Mouse (Mus musculus) CD4-positive, CD25-positive, alpha-beta regulatory T cell, adult 4 months (primary cell): ENCODE data around the gene Srgap1. TPM values are rescaled to one million over a fixed set of nuclear protein-coding genes. Genes with fewer than 3 reads are reported as not detected.
A peak's percentile ranks its signal among the peaks of the same experiment; 100 is the strongest.

ENCODE experiments used
- ATAC-seq: one replicate; pipeline ENCODE4 v1.8.0; 2017
- polyA plus RNA-seq, 2 experiments: library from polyadenylated mRNA; unstranded; fragments of 100-300 nt; shearing (Covaris generic); gene quantifications; one replicate each; pipeline ENCODE4 v1.2.1; 2017

The Srgap1 gene
- polyA plus RNA-seq, 2 experiments from 2014 or later: 0.39 TPM; not detected in 1

DNA sequence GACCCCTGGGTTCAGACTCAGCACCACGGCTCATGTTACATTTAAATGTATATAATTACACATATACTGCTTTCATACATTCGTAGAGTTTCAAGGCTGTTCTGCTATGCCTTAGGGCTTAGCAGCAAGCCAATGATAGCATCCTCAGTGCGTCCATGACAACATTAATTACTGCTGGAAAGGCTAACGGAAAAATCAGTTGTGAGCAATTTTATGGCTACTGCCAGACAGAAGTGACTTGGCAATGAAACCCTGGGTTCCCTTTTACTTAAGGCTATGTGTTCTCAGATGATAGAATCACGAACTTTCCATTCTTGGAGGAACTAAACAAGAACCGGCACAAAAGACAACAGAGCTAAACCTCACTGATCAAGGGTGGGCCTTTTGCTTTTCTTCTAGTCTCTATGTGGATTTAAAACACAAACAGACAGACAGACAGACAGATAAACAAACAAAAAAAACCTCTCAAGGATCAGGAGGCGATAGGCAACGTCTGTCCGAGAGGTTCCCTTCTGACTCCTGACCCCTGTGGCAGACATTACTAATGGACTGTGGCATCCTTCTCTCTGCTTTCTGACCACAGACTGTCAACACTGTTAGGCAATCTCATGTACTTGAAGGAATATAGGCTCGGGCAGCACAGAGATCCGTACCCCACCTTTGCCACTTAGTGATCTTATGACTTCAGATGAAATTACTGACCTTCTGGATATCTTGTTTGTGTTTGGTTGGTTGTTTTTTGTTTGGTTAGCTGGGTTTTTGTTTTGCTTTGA lies 85.8 kb downstream of the Srgap1 start:
- no peak for ATAC-seq

DNA sequence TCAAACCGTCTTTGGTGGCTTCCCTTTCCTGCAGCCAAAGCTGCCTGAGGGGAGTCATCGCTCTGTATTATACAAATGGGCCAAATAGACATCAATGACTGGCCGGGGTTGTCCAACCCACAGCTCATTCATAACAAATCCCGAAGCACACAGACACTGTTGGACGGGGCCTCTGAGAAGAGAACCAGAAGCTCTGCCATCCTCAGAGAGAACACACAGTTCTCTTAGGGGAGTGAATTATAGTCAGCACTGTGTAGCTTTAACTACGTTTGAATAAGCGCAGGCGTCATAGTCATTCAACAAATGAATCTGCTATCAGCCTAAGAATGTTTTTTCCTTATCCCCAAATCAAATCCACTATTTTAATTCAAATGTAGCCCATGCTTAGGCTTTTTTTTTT lies 88.4 kb downstream of the Srgap1 start:
- no peak for ATAC-seq

DNA sequence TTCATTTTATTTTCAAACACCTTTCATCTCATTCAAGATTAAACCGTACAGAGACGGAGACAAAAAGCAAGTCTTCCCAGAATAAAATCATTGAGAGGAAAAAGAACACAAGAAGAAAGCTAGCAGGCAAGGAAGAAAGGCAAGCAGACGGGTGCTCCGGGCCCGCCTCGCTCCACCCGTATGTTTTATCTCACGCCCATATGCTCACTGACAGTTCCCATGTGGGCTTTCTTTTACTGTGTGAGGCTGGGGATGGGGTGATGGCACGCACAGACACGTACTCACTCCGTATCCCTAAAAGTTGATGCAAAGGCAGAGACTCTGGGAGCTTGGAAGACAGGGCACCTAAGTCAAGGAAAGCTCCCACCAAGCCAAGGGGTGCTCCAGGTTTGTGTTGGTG lies 90.6 kb downstream of the Srgap1 start:
- ATAC-seq: no peak

DNA sequence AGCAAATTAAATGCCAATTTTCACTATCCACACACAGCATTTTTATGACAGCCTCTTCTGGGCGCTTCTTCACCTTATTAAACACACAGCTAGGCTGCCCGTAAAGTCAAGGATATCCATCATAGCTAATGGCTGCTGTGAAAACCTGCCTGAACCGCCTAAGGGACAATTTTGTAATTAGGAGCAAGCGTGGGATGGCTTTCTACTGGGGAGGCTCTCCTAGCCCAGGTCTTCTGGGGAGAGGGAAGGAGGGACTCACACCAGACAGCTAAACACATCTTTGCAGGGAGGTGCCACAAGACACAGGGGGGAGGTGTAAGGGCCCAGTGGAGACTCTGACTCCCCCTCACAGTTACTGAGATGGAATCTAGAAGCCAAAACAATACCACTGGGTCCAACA lies 91.4 kb downstream of the Srgap1 start:
- ATAC-seq: no peak

DNA sequence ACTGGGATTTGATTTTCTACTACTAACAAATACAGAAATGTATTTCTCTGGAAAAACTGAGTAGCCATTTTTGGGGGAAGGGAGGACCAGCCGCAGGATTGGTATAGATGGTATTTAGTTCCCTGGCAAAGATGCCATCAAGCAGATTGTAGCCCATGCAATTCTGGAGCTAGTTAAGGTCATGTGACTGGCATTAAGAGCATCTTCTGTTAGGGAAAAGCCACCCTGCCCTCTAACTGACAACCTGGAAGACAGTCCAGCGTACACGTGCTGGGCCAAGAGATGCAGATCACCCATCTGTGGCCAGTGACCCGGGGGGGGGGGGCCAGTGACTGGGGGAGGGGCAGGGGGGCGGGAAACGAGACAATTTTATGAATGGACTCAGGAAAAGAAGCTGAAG lies 92.2 kb downstream of the Srgap1 start:
- no peak for ATAC-seq

DNA sequence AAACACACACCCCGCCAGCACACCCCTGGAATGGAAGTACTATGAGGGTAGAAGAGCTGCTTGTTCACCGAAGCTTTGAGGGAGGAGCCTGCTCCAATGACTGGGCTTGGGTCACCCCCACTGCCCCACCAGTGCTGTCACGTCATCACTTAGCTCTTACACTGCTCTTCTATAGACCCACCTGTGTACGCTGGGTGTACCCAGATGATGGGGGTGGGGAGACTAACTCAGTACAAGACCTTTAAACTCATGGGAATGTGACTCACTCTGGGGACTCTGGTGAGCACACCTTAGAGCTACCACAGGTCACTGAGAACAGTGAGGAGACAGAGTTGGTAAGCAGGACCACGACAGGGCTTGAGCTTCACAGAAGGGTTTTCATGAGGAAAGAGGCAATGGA lies 94.1 kb downstream of the Srgap1 start:
- no peak for ATAC-seq

DNA sequence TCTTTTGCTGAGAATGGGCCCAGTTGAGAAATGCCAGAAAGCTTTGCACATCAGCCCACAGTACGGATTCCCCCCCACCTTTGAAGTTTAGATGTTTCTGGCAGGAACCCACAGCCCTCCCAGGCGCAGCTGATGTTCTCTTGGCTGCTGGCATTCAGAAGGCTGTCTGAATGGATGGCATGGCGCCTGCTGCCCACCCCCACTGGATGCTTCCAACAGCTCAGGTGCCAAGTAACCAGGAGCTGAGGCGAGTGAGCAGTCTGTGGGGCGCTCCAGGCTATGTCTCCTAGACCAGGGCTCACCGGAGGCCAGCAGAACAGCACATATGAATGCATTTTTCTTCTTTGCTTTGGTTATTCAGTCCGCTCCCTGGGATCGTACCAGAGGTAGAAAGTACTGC lies 100.9 kb downstream of the Srgap1 start:
- ATAC-seq: no peak

DNA sequence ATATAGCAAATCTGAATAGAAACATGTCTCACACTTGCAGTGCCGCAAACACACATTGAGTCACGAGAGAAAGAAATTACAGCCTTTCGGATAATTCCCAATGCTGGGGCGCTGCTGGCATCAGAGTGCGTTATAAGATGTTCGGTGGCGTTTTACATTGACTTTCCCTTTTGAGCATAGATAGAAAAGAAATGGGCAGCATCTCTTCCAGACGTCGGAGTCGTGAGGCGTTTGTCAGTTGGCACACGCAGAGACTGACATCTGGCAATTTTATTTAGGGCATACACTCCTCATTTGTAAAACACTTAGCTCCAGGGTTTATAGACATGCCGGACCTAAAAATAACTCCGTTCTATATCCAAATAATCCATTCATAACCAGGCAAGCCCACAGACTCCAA lies 115.2 kb downstream of the Srgap1 start:
- no peak for ATAC-seq

DNA sequence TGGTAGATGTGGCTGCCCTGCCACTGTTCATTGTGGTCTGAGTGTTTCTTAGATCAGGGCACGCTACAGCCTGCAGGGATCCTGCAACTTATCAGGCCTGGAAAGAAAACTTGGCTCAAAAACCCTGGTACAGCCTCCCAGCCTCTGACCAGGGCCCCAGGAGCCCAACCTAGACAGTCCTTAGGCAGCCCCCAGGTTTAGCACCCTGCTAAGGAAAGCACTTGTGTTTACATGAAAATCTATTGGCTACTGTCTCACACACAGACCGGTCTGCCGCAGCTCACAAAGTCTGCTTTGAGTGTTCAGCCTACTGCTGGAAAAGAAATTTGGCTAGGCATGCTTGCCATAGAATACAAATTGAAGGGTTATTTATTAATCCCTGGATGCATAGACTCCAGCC lies 121.0 kb downstream of the Srgap1 start:
- ATAC-seq: no peak

DNA sequence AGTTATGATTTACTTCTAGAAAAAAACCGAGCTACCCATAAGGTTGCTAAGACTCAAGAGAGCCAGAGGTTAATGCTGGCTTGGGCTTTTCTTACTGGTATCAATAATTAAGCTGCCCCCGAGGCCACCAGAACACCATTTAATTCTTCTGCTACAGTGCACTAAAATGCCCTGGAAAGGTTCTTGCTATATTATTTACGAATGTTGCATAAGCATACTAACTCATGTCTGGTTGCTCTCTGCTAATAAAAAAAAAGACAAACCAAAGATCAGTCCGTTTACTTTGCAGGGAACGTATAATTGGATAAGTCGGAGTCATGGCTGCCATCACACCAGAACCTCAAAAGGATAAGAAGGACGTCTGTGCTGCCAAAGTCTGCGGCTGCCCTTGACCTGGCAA lies 128.1 kb downstream of the Srgap1 start:
- ATAC-seq: no peak

DNA sequence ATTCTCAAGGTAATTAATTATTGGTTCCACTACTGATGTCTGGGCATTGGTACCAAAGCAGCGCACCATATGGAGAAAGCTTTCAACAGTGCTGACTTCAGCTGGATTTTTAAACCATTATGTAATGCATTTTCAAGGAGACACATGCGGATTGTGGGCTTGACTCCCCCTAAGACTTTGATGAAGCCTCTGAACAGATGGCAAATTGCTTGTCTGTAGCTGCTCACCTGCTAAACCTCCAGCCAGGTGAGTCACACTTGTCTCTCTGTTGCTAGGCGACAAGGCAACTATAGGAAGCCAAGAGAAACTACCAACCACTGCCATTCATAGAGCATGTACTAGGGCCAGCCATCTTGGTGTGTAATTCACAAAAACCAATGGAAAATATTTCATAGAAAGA lies 128.5 kb downstream of the Srgap1 start:
- ATAC-seq: no peak

DNA sequence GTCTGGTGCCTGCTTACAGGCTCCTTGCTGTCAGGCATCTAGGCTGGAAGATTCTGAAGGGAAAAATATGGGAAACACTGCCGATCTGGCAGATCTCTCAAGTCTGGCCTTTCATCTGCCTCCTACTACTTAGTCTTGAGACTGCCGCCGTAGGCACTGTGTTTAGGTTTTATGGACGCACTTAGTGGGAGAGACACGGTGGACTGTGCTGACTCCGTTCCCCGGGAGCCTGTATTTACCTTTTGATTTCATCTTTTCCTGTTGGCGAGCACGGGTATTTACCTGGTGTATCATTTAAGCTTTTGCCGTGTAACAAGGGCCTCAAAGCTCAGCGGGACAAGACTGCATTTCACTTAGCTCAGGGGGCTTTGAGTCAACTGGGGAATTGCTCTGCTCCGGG lies 131.6 kb downstream of the Srgap1 start:
- ATAC-seq: no peak

DNA sequence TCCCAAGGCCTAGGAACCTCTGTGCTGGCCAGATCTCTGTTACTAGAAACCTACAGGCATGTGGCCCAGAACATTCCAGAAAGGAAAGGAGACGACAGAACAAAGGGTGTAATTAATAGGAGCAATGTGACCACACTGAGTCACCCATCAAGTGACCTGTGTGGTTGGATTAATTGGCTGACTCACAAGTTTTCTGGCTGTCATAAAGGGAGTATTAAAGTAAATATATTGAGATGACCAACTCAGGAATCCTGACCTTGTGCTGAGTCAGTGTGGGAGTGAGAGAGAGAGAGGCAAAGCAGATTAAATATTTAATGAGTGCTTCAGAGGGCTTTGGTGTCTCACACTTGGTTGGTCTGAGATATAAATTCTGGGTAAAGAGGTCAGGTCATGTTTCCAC lies 143.0 kb downstream of the Srgap1 start:
- ATAC-seq: no peak

DNA sequence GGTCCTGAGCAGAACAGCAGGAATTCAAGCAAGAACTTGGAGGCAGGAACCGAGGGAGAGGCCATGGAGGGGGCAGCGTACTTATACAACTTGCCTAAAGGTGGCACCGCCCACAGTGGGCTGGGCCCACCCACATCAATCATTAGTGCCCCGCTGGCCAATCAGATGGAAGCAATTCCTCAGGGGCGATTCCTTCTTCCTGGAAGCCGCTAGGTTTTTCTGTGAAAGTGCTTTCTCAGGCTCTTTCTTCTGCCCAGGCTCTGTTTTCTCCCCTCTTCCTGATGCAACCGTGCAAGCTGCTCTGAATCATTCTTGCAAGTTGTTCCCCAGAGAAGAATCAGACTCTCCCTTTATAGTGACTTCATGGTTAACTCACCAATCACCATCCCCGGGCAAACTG lies 144.5 kb downstream of the Srgap1 start:
- ATAC-seq: no peak

DNA sequence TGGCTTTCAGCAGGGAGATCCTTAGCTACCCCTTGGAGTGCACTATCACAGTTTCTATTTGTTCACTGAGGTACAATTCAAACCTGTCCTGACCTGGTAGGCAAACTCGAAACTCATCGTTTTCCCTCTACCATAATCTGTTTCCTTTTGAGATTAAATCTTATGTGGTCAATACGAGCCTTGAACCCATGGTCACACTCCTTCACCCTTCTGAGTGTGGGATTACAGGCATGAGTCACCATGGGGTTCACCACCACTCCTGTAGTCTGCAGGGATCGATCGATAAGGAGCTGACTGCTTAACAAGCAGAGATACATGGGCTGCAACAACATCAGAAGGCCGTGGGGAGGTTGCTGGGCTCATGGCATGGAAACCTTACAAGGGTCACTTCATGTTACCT lies 146.3 kb downstream of the Srgap1 start:
- no peak for ATAC-seq

DNA sequence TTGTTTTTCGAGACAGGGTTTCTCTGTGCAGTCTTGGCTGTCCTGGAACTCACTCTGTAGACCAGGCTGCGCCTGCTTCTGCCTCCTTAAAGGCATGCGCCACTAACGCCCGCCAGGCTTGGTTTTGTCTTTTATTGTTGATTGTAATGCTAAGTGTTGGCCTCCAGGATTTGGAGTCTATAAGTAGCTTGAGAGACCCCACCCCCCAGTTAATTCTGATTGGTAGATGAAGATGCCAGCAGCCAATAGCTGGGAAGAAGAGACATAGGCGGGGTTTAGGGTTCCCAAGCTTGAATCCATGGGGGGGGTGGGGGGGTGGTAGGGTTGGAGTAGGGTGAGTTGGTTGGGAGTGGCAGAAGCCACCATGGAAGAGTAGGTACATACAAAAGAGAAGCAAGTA lies 147.4 kb downstream of the Srgap1 start:
- no peak for ATAC-seq

DNA sequence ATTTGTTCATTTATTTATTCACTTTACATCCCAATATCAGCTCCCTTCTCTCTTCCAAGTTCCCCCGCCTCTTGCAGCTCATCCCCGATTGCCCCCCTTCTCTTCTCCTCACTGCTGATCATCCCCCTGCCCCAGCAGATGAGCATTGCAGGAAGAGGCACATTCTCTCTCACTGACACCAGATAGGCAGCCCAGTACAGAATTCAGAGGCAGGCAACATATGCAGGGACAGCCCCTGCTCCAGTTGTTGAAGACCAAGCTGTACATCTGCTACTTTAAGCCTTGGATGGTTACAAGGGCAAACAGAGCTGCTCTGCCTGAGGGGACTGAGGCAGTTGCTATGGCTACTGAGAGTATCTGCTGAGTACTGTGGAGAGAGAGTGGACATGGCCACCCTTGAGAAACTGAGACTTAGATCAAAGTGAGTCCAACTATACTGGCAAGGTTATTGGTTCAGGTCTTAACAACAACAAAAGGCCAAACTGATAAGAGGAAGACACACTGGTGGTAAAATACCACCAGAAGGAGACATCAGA lies 149.2 kb downstream of the Srgap1 start:
- ATAC-seq: peak; percentile 56

DNA sequence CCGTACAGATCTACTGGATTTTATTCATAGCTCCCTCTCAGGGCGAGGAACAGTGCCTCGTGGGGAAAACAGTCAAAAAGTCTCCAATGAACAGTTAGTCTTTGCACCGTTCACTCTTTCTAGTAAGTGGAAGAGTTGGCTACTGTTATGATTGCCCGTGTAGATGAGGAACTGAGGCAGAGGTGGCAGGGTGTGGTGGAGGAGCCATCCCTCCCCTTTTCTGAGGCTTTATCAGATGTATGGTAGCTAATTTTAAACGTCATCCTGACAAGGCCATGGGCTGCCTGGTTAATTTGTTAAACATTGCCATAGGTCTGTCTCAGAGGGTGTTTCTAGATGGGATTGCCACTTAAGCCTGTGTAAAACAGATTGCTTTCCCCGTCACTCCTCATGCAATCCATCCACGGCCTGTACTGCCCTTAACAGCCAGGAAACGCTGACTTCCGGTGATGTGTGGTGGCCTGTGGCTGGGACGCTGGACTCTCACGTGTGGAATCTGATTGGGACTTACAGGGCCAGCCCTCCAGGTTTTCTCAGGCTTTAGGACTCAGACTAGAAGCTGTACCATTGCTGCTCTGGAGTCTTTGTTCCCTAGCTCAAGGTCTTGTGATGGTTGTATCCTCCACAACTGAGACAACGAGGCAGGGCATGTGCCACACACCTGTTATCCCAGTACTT lies 155.6 kb downstream of the Srgap1 start:
- ATAC-seq: no peak

DNA sequence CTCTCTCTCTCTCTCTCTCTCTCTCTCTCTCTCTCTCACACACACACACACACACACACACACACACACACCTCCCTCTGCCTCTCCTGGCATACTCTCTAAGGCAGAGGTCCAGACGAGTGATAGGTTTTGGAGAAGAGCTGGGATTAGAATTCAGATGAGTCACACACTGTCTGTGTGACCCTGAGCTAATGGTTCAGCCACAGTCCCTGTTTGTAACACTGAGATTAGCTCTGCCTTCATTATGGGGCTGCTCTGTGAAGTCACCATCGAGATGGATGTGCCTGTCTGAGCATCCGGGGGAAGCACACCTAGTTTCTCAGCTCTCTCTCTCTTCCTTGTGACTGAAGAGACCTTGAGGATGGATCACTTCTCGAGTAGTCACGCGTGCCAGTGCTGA lies 157.1 kb downstream of the Srgap1 start:
- ATAC-seq: no peak

DNA sequence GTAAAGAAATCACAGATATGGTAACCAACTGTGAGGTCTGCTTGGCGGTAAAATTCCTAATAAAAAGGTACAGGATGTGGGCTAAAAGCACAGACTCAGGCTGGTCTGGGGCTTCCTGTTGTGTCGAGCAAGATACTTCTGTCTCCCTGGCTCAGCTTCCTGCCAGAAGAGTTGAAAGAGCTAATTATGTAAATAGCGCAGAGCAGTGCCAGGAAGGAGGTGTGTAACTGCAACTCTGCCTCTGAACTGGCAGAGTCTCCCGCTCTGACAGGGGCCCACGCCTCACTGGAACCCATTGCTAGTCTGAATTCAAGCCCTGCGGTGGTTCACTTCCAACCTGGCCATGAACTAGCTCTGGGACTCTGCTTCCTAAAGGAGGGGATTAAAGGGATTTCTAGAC lies 160.3 kb downstream of the Srgap1 start:
- peak; percentile 99 for ATAC-seq

DNA sequence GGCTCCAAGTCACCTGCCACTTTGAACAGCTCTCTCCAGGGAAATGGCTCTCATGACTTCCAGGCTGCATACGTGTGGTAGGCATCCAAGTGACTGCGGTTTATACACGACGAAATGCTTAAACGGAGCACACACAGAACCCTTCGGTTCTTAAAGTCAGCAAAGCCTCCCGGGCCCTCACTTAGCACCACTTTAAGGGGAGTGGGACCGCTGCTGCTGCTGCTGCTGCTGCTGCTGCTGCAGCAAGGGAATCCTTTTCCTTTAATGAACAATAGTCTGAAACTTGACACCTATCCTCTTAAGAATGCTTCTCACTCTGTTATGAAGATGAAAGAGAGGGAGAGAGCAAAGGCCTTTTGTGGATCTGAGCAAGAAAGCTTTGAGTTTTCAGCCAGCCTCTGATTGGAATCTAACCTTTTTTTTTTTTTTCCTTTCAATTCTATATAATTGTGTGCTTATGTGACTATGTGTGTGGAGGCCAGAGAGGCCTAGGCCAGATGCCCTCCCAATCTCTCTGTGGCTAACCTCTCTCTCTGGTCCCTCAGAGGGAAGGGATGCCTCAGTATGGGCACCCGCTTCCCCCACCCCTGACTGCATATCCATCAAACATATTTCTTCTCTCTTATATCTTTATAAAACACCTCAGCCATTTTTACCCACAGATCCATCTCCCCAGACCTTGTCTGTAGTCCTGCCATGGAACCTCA lies 161.4 kb downstream of the Srgap1 start:
- ATAC-seq: no peak

DNA sequence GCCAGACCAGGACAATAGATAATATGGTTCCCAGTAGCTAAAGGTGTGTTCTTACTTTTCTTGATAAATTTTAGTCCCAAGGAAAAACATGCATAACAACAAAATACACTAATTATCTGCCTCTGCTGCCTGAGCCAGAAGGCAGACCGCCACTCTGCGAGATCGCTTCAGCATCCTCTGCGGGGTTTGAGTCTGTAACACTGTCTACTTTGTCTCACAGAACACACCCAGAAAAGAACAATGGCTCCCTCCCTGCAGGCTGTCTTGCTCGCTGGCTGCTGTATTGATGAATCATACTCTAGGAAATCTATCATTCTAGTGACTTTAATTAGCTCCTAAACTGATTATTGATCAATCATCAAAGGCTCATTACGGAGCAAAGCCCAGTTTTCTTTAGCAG lies 164.7 kb downstream of the Srgap1 start:
- no peak for ATAC-seq

DNA sequence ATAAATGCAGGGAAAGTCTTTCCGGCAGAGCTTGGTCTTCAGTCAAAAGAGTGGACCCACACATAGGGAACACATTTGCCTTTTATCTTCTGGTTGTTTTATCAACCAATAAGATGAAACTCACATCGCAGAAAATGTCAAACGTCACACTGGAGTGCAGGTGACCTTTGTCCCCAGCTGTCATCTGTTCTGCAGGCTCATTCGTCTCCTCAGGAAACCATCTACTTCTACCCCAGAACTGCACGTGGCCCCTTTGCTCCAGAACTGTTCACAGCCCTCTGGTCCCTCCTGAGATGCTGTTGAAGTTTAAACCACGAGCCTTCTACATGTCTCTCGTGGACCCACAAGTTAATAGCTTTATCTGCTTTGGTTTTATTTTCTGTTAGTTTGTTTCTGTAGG lies 168.3 kb downstream of the Srgap1 start:
- ATAC-seq: no peak

DNA sequence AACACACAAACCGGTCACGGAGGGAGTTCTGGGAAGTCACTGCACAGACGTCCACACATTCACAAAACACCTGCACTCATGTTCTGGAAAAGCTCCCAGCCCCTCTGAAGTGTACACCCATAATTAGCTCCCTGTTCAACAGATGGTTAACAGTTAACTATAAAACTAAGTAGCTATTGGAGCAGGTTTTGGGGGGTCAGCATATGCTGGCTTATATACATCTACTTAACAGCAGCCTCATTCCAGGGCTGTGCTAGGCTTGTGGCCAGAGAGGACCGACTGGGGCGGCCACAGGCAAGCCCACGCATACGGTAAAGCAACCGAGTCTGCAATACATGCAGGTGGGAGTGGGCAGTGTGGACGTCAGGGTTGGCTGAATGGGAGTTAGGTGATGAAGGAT lies 169.2 kb downstream of the Srgap1 start:
- no peak for ATAC-seq
